Mouse (Mus musculus) right cerebral cortex, postnatal 4 days (tissue): ENCODE measurements around the gene Tspan10.

Source experiments
- DNase-seq: peaks from one replicate; pipeline ENCODE4 v3.0.0-alpha.2; 2022

The Tspan10 gene

DNA sequence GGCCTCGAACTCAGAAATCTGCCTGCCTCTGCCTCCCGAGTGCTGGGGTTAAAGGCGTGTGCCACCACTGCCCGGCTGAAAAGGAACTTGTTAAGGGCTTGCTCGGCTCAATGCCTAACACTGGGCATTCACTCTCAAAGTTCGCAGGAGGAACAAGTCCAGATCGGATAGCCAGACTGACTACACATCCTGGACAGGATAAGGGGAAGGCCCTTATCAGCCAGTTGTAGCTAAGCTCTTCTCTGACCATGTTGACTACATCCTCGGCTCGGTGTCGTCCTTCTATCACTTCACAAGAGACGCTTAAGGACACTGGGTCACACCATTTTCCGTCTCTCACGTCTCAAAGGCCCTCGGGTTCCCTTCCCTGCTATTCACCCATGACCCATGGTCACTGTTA, 14.9 kb downstream of the Tspan10 start:
- no peak for DNase-seq

DNA sequence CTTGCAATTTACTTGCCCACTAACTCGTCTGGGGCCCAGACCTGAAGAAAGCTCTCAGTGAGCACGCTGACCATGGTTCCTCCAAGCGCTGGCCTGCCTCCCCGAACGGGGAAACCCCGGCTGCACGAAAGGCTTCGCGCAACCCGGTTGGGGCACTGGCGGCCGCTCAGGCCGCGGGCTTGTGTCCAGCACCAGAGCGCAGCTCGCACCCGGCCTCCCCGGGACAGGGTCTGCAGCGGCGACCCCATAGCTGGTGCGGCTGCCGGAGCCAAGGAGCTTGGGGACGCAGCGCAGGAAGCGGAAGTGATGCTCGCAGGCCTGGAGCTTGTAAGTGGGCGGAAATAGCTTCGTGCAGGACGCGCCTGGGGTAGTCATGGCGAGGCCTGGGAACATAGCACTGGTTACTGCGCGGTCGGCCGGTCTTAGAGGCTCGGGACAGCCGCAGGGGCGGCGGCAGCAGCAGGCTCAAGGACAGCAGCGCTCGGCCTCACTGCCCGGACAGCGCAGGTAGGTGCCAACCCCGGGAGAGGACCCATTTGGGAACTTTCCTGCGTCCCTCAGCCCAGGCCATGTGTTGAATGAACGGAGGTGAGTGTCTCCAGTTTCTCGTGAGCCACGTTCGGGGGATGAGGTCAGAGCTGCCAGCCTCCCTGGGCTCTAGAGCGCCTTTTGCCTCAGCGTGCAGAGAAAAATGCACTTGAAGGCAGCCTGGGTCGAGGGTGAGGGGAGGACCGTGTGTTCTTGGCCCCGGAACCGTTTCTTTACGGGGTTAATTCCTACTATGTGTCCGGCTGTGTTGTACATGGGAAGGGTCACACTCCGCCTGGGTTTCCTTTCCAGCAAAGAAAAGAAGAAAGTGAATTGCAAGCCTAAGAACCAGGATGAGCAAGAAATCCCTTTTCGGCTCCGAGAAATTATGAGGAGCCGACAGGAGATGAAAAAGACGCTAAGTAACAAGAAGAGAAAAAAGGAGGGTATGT, 15.6 kb downstream of the Tspan10 start, which contains the start of the genes Oxld1 and Ccdc137:
Gene Oxld1 (minus strand): TSS at position 297 of the 980 bp plus-strand sequence.
Gene Ccdc137 (plus strand): TSS at position 344 of the 980 bp plus-strand sequence.
- DNase-seq = peak; percentile 74

DNA sequence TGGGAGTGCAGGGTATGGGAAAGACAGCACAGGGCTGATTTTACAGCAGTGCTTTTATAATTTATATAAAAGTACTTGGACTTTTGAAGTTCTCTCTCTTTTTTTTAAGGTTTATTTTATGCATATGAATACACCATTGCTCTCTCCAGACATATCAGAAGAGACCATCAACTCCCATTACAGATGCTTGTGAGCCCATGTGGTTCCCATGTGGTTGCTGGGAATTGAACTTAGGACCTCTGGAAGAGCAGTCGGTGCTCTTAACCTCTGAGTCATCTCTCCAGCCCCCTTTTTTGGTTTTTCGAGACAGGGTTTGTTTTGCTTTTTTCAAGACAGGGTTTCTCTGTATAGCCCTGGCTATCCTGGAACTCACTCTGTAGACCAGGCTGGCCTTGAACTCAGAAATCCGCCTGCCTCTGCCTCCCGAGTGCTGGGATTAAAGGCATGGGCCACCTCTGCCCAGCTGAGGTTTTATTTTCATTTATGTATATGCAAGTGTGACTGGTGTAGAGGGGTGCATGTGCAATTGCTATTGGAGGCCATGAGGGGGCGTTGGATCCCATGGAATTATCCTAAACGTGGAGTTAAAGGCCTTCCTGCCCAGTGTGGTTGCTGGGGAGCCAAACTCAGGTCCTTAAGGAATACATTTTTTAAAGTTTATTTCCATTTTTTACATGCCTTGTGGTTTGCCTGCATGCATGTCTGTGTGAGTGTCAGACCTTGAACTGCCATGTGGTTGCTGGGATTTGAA, 16.6 kb downstream of the Tspan10 start:
- no peak for DNase-seq

DNA sequence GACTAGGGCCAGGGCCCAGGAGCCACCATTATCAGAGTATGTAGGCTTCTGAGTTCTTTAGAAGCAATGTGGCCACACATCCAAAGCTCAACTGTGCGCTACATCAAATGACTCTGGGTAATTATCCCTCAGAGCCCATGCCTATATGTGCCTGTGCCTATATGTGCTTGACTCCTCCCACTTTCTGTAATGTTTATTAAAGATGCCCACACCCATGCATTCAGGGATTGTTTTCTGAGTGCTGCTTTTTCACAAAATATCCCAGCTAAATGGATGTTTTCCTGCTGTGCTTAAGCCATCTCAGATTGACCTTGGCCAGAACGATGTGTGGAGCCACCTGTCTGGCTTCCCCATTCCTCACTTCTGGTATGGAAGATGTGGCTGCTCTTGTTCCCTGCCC, 21.1 kb downstream of the Tspan10 start:
- DNase-seq = no peak

DNA sequence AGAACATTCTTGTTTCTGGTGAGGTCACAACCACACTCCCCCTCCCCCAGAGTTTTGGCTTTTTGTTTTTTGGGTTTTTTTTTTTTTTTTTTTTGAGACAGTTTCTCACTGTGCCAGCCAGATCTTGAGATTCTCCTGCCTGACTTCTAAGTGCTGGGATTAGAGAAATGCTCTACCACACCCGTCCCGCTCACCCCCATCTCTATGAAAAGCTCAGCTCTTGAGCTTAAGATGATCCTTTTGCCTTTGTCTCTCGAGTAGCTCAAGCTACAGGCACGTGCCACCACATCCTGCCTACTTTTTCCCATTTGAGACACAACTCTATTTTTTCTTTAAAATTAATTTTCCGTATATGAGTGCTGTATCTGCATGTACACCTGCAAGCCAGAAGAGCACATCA, 21.9 kb downstream of the Tspan10 start:
- DNase-seq = no peak

DNA sequence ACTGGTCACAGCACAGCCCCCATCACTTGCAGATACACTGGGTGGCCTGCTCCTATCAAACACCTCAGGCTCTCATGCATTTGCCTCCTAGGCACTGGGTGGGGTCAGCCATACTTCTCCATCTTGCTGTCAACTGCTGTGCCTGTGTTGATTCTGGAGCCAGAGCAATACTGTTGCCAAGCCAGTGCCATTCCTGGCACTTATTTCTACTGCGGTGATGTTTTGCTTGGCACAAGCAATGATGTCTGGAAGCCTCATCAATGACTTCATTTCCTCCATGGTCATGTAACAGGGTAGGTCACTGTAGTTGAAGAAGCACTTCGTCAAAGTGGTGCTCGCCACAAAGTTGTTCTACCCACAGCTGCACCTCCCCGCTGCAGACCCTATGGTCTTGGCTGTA, 23.1 kb downstream of the Tspan10 start:
- no peak for DNase-seq

DNA sequence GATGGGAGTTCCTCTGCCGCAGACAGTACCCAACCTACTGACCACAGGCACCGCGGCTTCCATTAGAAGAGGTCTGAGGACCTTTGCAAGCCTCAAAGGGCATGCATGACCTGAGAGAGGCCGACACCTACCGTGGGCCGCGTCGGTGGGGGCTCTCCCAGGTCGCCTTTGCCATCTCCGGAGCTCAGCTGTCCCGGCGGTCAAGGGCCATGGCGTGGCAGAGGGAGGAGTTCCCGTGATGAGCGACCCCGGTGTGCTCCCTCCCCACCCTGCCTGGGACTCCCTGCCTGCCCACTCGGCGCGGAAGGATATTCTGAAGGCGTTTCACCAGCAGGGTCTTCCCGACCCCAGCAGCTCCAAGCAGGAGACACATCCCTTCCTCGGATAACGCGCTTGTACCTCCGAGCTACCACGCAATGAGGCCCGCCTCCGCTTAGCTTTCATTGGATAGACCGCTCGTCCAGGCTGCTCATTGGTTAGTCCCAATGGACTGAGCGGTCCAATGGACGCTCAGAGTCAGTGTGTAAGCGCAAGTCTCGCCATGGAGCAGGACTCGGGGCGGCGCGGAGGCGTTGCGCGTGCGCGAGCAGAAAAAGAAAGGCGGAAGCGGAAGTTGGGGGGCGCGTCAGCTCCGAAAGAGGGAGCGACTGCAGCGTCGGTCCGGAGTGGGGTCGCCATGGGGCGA, 24.7 kb downstream of the Tspan10 start, which contains the start of gene Arl16:
Gene Arl16 (minus strand): TSS at position 557 of the 685 bp plus-strand sequence.
- DNase-seq = peak; percentile 92

DNA sequence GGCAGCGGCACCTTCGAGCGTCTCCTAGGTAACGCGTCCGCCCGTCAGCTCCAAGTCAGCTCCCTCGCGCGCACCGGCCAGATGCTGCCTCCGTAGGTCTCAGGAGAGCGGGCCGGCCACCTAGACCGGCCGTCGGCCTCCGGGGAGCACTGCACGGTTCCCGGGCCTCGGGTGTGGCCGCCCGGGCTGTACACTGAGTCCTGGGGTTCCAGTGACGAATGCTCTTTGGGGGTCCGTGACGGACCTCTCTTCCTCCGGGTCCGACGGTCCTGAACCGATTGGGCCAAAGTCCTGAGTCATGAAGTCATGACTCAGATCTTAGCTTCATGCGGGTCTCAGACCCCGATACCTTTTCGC, 25.3 kb downstream of the Tspan10 start:
- DNase-seq = no peak

DNA sequence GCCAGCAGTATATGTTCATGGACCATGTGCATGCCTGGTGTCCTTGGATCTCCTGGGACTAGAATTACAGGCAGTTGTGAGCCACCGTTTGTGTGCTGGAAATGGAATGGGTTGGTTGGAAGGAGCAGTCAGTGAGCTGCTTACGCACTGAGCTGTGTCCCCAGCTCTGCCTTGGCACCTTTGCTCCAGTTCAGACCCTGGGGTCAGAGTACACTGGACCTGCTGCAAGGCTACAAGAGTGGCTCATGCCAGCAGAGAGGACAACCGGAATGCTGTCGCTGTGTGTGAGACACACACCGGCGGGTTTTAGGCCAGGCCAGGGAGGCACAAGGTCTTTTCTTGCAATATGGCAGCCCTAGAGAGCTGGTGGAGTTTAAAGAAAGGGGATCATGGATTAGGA, 29.6 kb downstream of the Tspan10 start:
- DNase-seq = no peak

DNA sequence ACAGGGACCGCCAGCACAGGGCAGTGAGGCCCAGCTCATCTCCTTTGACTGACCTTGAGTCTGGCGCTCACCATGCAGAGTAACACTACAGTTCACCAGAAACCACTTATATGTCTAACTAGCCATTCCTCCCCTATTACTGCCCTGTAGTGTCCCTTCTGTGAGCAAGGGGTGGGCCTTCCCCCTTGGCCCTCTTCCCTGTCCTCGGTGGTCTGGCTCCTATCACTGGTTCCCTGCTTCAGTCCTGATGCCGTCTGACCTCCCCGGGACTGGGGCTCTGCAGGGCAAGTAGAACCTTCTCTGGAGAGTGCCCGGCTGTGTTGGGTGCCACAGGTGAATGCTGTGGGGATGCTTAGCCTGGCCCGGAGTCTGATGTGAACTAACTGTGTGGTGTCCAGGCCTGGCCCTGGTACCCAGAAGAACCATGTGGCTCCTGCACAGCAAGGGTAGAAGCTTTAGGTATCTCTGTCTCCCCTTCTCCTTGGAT, 41.0 kb downstream of the Tspan10 start:
- DNase-seq = no peak

DNA sequence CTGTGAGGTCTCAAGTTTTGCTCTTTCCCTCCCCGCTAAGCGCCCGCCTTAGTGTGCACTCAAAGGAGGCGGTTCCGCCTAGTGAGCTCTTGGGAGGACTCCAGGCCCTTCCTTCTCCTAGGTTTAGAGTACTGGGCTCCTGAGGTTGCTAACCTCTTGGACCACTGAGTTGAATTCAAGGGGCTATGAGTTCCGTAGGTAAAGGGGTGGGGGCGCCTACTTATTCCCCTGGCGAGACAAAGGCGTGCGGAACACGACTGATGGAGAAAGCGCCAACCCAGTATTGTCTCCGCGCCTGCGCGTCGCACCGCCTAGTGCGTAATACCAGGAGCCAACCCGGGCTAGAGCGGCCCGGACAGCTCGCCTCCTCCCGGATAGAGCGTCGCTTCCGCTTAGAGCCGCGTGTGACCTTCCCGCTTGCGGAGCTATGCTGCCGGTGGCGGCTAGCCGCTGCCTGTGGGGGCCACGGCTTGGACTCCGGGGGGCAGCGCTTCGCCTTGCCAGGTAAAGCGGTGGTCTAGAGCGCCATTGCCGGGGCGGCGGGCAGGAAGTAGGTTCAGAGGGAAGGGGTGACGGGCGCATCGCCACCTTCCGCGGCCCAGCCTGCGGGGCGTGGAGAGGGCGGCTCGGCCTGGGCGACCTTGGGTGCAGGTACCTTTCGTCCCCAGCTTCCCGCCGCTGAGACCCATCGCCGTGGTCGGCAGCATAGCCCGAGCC, 42.0 kb downstream of the Tspan10 start, which contains the start of gene Mrpl12:
Gene Mrpl12 (plus strand): TSS at position 349 of the 717 bp plus-strand sequence.
- peak; percentile 88 for DNase-seq

DNA sequence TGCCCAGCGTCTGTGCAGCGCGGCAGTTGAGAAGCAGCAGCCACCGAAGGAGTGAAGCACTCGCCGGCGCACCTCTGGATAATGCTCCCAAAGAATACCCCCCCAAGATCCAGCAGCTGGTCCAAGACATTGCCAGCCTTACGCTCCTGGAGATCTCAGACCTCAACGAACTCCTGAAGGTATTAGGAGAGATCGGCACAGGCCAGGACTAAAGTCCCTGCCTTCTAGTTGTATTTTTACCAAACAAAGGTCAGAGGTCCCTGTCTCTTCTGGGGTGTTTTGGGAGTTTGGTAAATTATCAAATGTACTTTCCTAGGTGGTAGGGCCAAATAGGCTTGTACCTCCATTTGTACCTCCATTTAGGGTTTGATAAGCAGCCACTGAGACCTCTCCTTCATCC, 42.8 kb downstream of the Tspan10 start:
- no peak for DNase-seq

DNA sequence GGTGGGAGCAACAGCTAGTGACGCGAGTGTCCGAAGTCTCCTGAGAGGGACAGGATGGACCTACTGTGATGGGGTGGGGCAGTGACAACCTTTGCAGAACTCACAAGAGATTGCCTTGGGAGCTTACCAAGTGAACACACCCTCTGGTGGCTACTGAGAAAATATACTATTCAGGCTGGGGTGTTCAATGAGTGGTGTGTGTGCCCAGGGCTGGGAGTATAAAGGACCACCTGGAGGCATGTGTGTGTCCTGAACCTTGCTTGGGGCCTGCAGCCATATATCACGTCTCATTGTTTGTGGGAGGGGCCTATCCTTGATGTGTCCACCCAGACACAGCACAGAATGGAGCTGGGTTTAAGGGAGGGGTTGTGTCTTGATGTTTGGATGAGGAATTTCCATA, 46.1 kb downstream of the Tspan10 start:
- DNase-seq = no peak

DNA sequence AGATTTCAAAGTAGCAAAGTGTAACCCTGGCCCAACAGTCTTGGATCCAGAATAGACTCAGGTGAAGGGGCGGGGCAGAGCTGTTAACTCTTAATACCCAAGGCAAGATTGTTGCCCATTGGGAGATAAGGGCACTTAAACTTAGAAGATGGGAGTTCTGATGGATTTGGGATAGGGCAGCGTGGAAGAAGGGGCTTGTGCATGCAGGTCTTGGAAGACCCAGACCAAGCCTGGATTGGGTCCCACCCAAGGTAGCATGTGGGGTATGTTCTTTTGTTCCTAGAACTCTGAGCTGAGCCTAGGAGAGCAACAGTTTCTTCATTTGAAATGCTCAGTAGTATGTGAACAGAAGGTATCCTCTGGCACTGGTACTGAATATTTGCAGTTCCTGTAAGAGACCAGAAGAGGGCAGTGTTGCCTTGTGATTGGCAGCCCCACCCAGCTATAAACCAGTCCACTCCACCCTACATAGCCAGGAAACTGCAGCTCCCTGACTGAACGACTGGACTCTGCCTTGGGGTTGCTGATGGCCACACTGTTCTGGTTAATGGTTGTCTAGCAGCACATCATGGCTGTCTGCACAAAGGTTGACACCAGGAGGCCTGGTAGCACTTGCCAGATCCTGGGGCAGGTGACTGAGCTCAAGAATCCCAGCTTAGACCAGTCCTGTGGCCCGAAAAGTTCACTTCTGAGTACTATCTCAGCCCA, 46.8 kb downstream of the Tspan10 start:
- DNase-seq = no peak

DNA sequence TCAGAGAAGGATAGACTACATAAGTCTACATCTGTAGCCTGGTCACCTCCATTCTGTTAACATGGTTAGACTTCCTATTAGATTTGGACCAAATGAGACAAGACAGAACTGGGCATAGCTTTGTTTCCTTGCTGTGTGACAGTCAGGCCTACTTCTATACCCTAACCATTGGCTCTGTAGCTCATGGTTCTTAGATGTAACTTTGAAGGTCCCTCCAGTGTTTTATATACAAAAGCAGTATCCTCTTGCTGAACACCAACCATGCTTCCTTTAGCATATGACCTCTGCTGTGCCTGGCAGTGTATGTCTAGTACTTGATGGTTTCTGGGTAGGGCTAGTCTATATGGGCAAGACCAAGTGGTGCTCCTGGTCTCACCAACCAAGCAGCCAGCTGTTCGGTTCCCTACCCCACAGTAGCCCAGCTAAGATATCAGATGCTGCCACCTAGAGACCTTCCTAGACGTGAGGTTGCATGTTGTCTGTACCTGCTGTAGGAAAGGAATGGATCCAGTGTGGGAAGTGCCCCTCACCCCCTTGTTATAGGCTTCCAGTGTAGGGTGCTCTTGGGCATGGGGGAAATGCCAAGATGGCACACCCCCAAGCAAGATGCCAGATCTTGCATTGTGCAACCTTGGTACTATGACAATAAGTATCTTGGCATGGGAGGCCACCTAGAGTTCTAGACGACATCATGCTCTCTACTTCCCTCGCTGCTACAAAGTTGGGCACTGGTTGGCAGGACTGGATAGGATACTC, 48.0 kb downstream of the Tspan10 start:
- DNase-seq = no peak

DNA sequence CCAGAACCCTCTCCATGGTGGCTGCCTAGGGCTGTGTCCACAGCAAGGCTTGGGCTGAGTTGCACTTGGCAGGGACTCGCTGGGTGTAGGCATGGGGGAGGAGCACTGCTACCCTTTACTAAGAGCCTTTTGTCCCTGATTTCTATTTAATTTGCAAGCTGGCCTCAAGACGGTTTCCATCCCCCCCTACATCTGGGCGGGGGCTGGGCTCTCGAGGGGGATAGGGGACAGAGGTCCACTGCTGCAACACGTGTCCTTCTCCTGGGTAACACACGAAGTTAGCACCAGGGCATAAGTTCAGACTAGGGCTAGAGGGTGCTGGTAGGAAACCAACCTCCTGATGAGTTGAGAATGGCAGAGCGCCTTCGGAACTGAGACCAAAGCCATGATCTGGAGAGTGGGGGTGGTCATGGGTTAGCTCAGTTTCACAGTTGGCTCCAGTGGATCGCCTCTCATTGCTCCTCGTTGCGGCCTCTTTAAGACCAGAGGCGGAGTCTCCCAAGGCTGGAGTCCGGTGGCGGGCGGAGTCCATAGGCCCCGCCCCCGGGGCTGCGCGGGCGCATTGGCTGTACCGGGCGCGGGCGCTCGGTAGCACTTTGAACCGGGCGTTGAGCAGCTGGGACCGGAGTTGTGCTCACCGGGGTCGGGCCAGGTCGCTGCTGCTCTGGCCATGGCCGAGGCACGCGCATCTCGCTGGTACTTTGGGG, 49.0 kb downstream of the Tspan10 start, which contains the start of gene Slc25a10:
Gene Slc25a10 (plus strand): TSS at position 524 of the 707 bp plus-strand sequence.
- DNase-seq = peak; percentile 80

DNA sequence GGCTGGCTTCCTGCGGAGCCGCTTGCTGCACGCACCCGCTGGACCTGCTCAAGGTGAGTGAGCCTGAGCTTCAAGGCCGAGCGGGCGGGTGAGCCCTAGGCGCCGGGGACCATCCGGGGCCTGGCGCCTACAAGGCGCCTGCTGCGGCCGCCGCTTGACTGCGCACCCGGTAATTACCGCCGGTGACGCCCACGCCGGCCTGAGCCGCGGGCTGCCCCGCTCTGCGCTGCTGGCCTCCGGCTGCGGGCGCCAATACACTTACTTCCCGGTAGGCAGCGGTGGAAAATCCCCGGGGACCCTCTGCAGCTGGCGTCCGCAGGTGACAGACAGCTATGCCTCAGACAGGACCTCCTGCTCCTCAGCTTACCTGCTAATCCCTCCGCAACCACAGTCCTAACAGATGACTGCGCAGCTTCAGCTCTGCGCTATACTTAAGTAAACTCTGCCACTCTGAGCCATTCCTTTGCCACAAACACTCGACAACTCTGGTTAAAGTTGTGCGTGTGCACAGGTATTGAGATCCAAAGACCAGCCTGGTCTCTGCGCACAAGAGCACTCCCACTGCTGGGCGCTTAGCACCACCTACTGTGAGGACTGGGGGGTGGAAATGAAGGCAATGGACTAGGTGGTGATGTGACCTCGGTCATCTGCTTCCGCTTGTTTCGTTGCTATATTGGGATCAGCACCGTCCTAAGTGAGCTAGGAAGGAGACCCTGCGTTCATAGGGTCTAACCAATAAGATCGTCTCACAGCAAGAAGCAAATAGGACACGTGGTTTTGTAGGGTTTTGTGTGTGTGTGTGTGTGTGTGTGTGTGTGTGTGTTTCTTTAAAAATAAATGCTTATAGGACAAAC, 49.8 kb downstream of the Tspan10 start:
- no peak for DNase-seq

DNA sequence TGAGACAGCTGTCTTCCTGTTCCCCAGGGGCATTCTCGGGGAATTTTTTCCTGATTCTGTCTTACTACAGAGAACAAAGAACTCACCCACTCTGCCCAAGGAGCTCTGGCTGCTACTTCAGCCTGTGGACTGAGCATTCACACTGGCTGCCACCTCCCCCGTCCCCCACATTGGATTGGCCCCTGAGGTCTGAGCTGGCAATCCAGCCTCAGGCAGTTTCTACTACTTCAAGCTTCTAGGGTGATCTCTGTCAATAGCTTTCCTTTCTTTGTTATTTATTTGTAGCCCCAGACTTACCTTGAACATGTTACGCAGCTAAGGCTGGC, 50.4 kb downstream of the Tspan10 start:
- DNase-seq = no peak

DNA sequence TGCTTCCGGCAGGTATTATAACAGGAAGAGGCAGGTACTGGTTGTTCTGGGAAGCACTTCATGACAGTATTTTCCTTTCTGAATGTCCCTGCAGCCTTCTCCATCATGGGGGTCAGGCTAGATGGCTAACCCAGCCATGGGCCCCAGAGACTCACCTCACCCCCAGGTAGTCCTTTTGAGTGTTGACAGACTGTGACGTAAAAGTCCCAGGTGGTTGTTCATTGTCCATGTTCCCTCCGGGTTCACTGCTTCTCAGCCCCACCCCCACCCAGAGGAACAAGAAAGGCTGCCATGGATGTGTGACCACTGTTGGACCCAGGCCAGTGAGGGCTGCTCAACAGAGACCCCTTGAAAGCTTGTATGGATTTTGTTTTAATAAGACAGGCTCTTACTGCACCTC, 50.9 kb downstream of the Tspan10 start:
- no peak for DNase-seq
